Mouse (Mus musculus) thymus, postnatal 0 days (tissue): Measurements from ENCODE around the gene Smad5. TPM values are rescaled to one million over a fixed set of nuclear protein-coding genes. Genes with fewer than 3 reads are reported as not detected.
A peak's percentile ranks its signal among the peaks of the same experiment; 100 is the strongest.

Experiments used
- DNase-seq: peaks from one replicate; pipeline ENCODE4 v3.0.0-alpha.2; 2015; ENCODE audit warnings: low spot score
- polyA plus RNA-seq: library from polyadenylated mRNA; unstranded; fragments of >200 nt; fragmentation: Nextera tagmentation; extraction: Ambion mirVana; gene quantifications from 2 replicates; pipeline ENCODE4 v1.2.1, GENCODE M21; 2015

Gene Smad5
- polyA plus RNA-seq, 1 experiment from 2014 or later, result 13.1 TPM

DNA sequence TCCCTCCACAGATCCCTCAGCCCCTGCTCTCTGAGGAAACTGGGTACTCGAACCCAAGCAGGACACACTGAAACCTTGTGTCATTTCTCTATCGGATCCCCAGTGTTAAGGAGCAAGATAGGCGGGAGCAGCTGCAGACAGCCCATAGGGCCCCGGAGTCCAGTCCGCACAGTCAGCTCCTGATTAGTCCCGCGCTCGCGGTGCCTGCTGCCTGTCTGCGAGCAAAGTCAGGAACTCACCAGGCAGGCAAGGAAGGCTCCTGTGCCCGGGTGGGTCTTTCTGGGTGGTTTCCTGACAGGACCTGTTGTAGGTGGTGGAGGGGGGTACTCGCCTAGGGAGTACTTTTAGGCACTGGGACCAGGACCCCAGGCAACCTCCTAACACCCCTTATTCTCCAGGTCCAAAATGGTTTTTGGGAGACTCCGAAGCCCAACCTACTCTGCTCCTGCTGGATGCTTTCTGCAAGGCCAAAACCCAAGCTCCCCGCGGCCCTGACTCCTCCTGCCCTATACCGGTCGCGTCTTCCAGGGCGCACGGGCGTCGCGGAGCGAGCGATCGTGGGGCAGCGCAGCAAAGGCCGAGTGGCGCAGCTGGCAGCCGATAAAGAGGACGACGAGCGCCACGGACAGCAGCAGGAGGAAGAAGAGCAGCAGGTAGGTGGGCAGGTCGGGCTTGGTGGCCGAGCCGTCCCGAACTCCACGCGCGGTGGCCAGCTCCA lies 49.8 kb downstream of the Smad5 start:
- DNase-seq, result no peak

DNA sequence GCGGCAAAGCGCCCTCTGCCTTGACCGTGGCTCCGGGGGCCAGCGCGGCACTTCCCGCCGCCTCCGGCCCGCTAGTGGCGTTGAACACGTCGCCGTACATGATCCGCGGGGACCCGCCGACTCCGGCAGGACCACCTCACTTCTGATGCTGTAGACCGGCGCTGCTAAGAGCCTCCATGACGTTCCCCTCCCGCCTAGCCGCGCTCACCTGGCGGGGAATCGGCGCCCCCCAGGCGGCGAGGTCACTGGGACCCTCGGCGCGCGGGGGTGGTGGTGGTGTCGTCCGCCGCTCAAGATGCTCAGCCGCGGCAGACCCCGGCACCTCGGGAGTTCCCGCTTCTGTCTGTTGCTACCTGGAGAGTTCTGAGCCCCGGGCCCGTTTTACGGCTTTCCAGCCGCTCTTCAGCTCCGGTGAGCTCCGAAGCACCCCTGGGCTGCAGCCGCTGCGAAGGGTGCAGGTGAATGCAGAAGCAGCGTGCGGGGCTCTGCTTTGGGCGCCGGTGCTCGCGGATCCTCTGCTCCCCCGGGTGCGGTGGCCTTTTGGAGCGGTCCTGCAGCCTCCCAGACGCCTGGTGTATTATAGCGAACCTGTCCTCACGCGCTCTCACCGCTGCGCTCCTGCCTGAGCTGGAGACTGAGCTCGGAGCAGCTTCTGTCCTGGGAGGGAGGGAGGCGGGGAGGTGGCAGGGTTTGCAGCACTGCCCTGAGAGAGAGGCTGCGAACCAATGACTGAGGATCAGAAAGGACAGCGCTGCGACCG lies 50.6 kb downstream of the Smad5 start, which contains the start of gene Gm45623:
TSS of gene Gm45623 (minus strand) at position 636 of the 760 bp plus-strand sequence.
- DNase-seq, result no peak

DNA sequence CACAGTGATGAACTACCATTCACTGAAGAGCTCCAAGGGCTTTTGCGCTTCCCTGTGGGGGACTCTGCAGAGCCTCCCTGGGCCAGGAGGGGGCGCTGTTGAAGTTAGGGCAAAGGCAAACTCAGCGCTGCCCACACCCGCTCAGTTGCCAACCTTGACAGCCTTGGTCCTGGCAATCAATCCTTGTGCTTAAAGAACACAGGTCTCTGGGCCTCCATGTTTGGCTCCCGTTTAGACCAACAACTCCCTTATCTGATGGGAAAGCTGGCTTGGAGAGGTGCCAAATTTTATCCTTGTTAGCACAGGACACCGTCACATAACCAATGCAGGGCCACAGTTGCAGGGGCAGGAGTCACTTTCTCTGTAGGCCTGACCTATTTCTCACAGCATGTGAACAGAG lies 53.1 kb downstream of the Smad5 start:
- DNase-seq, result peak; percentile 57

DNA sequence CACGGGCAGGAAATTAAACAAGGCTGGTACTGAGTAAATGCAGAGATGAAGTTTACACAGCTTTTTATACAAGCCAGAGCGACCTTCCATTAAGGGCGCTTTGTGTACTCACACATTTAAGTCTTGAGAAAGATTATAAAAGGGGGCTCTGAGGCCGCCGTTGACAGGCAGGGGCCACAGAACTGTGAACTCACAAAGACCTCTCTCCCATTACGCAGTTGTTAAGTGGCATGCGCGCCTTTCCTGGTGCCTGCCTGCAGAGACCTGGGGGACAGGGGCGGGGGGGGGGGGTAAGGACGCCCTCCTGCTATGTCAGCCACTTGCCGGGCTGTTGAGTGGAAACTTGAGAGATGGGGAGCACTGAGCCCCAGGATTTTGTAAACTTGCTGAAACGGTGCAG lies 54.4 kb downstream of the Smad5 start:
- DNase-seq, result no peak

DNA sequence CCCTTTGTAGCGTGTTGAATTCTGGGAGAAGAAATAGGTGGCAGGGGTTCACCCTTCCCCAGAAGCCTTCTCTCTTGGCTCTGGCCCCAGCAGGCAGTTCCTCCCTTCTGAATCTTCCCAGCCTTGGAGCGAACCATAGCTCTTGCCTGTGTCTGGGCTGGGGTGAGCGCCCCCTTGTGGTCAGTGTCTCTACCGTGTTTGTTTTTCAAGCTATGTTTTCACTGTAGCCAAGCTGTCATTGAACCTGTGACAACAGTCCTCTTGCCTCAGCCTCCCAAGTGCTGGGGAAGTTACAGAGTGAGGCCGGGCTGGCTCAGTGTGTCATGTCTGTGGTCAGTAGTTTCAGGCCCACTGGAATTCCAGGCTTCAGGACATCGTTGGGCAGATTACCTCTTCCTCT lies 55.7 kb downstream of the Smad5 start:
- DNase-seq, result peak; percentile 80

DNA sequence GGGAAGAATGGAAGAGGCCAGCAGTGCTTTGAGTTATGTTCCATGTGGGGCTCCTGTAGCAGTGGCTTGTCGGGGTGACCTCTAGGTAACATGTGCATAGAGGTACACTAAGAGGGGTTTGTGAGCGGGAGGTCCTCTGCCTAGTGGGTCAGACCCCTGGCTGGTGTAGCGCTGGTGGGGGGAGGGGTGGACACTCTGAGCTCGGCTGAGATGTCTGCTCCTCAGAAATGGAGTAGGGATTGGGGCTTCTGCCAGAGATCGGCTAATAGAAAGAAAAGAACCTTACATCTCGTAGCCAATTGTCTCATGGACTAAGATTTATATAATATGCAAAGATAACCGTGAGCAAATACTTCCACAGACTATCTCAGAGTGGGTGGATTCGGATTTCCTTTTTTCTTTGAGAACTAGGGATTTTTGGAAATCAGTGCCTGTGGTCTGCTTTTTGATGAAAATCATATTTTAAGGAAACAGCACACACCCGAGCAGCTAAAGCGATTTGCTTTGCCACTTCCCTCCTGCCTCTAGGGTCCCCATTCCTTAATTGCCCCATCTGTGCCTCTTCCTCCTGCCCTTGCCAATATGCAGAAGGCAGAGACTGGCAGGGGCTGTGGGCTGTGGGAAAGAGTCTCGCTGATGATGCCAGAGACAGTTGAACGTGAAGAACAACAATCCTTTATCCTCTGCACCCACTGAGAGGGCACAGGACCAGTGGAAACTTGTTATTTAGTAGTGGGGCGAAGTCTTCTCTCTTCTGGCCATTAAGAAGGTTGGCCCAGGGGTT lies 59.8 kb downstream of the Smad5 start:
- no peak for DNase-seq

DNA sequence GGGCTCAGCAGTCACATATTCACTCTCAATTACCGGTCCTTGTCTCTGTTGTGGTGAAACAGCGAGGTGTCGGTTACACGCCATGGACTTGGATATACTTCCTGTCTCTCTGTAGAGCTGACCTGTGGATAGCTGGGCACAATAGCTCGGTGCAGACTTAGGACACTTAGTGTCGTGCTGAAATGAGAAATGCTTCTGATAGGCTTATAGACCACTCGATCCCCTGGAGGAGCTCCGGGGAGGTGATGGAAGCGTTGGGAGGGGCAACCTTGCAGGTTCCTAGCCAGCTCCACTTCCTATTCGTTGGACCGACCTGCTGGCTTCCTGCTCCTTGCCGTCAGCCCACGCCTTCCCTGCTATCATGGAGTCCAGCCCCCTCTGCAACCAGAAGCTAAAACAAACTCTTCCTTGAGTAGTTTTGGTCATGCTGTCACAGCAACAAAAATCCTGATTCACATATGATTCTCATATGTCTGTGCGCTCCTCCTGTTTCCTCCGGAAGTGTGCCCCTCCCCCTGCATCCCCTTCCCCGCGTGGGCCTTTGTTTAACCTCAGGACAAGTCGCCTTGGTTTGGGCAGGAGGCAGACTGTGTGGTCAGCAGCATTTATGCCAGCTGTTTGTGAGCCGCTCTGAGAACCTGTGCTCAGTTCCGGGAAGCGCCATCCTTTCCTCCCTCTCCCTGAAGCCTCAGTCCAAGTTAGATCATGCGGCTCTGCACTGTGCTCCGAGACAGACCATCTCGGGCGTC lies 62.6 kb downstream of the Smad5 start:
- peak; percentile 47 for DNase-seq

DNA sequence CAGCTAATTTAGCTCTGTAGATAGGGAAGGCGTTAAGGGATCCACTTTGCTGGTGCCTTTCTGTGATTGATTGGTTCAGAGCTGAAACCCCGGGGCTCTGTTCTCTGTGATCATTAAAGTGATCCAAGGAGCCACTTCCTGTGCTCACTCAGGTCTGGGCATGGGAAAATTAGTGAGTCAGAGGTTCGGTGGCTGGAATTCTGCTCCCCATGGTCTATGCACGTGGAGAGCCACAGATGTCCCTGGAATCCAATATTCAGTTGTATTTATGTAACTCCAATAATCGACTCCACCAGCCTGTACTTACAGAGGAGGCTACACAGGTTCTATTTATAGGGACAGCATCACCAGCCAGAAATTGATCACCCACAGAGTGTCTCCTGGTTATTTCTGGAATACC lies 63.4 kb downstream of the Smad5 start:
- DNase-seq, result no peak

DNA sequence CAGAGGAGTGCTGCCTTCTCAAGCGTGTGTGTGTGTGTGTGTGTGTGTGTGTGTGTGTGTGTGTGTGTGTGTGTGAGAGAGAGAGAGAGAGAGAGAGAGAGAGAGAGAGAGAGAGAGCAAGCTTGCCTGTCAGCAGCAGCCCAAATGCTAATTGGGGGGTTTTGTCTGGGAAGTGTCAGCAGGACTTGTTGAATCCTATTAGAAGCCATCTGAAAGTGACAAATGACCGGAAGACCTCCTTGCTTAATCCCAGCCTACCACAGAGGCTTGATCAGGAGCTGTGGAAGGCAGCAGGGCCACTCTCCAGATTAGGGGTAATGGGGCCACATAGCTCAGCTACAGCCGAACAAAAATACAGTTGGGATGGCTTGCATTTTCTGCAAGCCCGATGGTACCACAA lies 66.6 kb downstream of the Smad5 start:
- DNase-seq, result no peak

DNA sequence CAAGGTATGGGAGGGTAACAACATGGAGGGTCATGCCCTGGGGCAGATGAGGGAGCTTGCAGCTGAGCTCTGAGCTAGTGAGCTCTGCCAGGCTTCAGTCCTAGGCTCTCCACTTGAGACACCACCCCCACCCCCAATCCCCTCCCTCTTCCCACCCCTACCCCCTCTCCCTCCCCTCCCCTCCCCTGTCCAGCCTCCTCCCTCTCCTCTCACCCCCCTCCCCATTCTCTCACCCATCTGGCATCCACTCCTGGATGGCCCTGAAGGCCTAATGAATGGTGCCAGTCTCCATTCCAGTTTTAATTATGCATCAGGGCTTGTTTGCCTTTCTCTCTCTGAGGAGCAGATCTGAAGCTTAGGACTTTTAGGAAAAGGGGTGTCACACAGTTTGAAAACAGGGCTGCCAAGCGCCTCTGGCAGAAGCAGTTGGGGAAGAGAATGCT lies 67.3 kb downstream of the Smad5 start:
- DNase-seq, result no peak

DNA sequence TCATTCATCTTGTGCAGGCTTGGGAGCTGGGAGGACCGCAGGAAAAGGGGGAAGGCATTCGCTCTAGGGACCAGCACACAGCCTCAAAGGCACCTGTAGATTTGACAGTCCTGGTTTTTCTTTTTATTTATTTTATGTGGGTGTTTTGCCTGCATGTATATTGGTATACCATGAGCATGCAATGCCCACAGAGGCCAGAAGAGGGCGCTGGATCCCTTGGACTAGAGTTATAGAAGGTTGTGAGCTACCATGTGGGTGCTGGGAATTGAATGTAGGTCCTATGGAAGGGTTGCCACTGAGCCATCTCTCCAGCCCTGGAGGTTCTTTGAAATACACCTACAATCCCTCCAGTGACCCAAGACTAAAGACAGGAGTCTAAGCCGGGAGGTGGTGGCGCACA lies 68.0 kb downstream of the Smad5 start:
- DNase-seq, result no peak

DNA sequence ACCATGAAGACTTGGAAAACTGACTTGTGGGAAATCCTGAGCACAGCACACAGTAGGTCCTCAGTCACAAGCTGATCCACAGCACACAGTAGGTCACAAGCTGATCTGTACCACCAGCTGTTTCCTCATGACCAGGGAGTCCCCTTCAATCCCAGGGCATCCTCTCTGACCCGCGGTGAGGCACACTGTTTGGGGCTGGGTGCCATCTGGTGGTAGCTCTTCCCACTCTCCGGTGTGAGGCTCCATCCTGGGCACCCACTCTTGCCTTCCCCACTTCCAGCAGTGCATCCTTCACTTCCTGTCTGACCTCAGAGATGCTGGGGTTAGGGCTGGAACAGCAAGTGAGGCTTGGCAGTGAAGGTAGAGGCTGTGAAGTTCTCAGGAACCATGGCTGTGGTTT lies 69.8 kb downstream of the Smad5 start:
- peak; percentile 11 for DNase-seq

DNA sequence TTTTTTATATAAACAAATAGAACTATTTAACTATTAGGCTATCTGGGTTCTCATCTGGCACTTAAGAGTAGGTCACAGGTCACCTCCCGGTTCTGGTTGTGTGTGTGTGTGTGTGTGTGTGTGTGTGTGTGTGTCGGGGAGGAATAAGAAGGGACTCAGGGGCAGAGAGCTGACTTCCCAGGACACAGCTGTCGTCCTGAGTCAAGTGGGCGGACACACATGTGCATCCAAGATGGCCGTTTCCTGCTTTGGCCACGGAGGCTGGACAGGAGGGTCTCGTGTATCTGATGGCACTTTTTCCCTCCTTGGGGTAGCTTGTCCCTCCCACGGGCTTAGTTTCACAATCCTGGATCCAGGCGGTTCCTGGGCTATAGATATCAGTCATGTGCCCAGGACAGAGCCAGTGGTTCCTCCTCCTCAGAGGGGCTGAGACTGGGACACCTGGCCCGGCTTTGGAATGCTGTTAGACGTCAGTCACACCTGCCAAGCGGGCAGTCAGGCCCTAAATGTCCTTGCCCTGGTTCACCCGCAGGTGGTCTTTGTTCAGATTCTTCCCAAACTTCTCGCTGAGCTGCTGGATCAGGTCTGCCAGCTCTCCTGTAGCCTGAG lies 70.6 kb downstream of the Smad5 start:
- no peak for DNase-seq

DNA sequence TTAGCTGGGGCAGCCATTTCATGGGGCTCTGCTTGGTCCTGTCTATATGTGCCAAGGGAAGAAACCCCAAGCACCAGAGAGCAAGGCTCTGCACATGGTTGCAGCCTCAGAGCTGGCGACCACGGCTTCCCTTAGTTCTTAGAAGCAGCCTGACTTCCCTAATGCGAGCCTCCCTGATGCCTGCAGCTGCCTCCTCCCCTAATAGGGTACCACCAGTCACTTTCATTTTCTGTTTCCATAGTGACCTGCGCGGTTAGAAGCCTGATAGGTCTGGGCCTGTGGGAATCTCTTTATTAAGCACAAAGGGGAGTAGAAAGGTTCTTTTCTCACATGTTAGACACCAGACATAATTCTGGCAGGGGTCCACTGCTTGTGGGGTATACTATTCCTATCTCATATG lies 71.5 kb downstream of the Smad5 start:
- no peak for DNase-seq

DNA sequence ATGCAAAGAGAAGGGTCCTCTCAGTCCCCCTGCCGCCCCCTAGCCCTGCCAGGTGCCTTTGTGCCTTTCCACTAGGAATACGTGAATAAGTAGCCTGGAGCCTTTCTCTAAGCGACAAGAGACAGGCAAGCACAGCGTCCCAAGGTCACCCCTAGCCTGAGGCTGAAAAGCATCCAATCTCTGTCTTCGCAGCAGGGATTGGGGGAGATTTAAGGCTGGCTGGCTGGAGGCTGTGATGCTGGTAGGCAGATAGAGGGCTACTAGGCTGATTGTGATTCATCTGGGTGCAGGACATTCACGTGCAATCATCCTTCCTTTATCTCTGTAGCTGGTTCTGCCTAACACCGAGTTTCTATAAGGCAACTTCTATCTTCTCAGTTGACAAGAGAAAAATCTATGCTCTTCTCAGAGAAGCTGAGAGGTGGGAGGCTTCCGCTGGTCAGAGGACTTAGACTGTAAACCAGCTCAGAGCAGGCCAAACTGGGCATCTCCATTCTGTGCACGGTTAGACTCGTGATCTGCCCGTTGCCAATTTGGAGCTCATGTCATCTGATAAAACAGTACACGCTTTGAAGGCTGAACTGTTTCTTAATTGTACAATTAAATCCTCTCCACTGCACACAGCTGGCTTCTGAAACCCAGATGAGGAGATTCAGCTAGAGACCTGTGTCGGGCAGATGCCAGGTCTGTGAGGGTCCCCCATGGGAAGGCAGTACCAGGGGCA lies 78.1 kb downstream of the Smad5 start:
- DNase-seq, result no peak

DNA sequence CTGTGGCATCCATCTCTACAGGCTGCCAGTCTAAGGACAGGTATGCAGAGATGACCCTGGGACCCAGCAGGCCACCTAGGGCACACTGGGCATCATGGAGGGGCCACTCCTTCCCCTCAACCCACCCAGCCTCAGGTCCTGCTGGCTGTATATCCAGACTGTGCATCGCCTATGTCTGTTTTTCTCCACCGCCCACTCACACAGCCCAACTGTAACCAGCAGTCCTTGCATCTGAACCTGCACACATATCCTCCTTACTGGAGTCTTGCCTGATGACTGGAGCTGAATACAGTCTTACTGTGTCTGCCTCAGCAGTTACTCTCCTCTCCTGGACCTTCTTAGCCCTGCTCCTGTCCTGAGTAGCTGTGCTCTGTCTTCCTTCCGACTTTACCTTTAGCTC lies 78.9 kb downstream of the Smad5 start:
- no peak for DNase-seq

DNA sequence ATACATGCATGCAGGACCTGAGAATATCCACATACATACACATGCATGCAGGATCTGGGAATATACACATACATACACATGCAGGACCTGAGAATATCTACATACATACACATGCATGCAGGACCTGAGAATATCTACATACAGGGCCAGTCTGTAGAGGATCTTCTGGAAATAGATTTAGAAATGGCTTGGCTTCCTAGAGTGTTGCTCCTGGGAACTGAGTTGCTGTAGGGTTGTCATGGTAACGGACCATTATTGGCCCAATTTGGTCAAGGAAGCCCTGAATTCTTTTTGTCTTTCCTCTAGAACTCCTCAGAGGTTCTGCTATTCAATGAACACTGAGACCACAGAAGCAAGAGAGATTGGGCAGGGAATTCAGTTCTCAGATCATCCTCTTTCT lies 79.8 kb downstream of the Smad5 start:
- no peak for DNase-seq

DNA sequence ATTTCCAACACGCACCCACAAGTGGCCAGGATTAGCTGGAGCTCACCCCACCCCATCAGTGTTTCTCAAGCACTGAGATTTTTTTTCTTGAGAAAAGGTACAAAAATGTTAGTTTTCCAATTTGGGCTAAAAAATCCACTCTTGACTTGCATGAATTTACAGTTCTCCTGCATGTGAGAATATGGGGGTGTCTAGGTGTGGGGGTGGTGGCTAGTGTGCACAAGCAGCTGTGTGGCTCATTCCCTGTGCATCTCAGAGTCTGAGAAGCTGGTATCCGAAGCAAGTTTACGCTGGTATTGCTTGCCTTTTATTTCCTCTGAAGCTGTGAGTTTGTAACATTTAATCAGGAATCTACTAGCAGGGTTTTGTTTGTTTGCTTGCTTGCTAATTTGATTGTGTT lies 87.9 kb downstream of the Smad5 start:
- no peak for DNase-seq
